Mouse (Mus musculus) testis, postnatal 10 days (tissue): ENCODE results near the gene Ccdc85c.
A peak's percentile ranks its signal among the peaks of the same experiment; 100 is the strongest.

Experiments used
- DNase-seq: peaks from one replicate; pipeline ENCODE4 v3.0.0; 2021; ENCODE audit warnings: low spot score

Ccdc85c gene

GRCm38 (mm10) chr12:108238395-108239035 is 36.7 kb downstream of the Ccdc85c start:
- DNase-seq, result no peak

DNA sequence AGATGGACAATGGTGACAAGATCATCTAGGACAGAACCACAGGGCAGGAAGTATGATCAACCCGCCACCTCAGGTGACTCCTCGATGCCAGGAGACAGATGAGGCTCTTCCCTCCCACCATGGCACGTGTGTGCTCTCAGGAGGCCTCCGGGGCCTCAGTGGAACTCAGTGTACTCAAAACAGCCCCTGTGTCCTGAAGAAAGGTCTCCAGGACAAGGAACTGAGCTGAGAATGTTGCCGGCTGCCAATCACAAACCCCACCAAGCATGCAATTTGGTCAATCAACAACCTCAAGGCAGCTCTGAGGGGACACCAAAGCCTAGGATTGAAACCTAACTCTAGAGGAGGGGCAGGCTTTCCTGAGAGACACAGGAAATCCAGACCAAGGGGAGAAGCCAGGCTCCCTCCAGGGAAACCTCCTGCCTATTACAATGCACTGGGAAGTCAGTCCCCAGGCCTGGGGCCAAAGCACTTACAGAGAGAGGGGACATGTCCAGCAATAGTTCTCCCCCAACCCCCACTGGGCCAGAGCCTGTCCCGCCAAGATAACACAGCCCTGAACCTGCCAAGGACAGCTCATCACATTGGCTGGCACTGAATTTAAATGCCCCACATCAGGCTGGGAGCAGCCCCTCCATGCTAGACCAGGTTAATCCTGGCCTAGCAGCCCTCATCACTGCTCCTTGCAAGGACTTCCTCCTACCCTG is 37.8 kb downstream of the Ccdc85c start:
- no peak for DNase-seq

GRCm38 (mm10) chr12:108235976-108236555 is 39.2 kb downstream of the Ccdc85c start:
- no peak for DNase-seq

GRCm38 (mm10) chr12:108234832-108235602 is 40.2 kb downstream of the Ccdc85c start:
- no peak for DNase-seq

DNA sequence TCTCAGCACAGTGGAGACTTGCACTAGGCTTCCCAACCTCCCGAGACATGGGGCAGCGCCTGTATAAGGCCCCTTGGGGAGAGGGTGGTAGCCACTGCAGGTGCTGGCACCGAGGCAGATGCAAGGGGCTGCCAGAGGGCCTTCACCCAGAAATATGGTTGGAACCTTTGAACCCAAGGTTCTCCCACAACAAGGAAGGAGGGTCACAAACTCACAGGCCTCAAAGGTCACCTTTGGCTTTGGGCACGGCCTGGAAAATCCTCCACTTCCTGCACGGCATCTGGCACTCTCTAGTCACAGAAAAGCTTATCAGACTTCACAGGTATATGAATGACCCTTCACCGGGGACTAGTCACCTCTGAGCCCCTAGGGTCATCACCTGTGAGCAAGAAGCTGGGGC is 41.5 kb downstream of the Ccdc85c start:
- DNase-seq, result no peak

GRCm38 (mm10) chr12:108231901-108232300 is 43.3 kb downstream of the Ccdc85c start:
- DNase-seq, result no peak

- peak; percentile 79 for DNase-seq
These were observed 44.1 kb downstream of the Ccdc85c start for GRCm38 (mm10) chr12:108230821-108231794.

- no peak for DNase-seq
These were observed 45.1 kb downstream of the Ccdc85c start for GRCm38 (mm10) chr12:108230077-108230476.

DNA sequence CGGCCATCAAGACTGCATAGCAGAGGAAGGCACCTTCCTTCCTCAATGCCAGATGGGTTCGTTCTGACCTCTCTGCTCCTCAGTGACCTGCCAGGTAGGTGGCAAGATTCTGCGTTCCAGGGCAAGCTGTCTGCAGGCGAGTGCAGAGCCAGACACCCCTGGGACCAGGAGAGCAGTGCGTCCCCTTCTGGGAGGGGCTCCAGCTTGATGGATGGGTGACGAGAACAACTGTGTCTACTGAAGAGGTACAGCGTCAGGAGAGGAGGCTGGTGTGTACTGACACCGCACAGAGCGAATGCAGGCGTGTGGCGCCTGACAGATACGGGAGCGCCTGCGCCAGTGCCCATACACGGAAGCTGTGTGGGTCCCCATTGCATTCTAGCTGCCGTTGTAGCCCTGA is 47.7 kb downstream of the Ccdc85c start:
- no peak for DNase-seq

DNA sequence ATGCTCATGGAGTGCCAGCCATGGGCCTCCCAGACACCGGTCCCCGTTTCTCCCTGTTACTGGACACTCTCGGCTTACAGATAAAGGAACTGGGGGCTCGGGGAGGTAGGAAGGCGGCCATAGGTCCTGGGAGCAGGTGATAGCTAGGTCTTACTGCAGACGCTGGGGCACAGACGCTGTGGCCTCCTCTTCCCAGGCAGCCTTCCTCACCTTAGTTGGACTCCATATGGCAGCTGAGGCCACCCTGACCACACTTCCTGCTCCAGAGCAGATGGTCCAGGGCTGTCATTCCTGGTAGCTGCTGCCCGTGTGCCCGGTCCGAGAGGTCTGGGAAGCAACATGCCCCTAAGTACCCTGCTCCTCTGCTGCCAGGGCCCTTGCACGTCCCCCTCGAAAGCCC is 48.3 kb downstream of the Ccdc85c start:
- no peak for DNase-seq

GRCm38 (mm10) chr12:108226216-108226615 is 49.0 kb downstream of the Ccdc85c start:
- DNase-seq, result no peak

GRCm38 (mm10) chr12:108225781-108226180 is 49.4 kb downstream of the Ccdc85c start:
- no peak for DNase-seq

DNA sequence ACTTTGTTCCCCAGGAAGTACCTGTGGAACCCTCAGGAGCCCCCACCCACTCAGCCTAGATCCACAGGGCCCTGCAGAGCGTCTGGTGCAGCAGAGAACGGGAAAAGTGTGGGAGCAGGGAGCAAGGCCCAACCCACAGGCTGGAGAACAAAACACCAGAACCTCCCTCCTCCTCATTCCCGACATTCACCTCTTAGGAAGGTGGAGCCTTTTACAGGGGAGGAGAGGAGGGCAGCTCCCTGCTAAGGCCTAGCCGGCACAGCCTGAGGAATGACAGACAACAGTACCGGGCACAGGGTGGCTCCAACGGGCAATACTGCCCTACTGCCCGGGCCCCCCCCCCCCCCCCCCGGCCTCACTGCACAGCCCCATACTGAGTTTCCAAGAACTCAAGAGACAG is 51.9 kb downstream of the Ccdc85c start:
- DNase-seq, result no peak

GRCm38 (mm10) chr12:108221712-108222111 is 53.5 kb downstream of the Ccdc85c start:
- DNase-seq, result no peak

DNA sequence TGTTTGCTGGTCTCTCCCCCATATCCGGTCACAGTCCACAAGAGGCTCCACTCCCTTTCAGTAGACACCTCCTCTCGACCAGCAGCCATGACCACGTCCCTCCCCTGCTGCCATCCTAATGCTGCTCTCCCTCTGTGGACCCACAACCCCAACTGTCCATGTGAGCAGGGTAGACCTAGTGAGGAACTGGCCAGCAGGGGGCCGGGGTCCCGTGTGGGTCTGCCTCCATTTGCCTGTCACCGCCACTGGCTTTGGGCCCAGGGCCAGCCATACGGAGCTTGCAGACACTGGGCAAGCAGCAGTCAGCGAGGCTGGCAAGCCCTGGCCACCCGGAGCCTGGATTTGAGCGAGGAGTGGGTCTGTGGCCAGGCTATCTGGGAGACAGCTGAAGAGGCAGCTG is 54.0 kb downstream of the Ccdc85c start:
- no peak for DNase-seq

DNA sequence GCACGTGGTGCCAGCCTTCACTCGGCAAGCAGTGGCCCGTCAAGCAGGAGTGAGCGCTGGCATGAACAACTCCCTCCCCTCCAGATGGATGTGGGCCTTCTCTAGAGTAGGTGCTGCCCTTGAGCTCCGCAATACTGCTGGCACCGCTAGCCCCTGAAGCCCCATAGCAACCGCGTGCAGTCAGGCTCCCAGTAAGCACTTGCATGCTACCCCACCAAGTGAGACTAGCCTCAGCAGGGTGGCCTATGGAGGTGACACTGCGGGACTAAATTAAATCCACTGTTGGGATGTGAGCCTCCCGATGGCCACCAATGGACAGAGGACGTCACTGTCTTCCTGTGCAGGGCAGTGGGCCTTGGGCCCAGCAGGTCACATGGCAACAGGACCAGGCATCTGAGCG is 54.6 kb downstream of the Ccdc85c start:
- DNase-seq, result no peak

DNA sequence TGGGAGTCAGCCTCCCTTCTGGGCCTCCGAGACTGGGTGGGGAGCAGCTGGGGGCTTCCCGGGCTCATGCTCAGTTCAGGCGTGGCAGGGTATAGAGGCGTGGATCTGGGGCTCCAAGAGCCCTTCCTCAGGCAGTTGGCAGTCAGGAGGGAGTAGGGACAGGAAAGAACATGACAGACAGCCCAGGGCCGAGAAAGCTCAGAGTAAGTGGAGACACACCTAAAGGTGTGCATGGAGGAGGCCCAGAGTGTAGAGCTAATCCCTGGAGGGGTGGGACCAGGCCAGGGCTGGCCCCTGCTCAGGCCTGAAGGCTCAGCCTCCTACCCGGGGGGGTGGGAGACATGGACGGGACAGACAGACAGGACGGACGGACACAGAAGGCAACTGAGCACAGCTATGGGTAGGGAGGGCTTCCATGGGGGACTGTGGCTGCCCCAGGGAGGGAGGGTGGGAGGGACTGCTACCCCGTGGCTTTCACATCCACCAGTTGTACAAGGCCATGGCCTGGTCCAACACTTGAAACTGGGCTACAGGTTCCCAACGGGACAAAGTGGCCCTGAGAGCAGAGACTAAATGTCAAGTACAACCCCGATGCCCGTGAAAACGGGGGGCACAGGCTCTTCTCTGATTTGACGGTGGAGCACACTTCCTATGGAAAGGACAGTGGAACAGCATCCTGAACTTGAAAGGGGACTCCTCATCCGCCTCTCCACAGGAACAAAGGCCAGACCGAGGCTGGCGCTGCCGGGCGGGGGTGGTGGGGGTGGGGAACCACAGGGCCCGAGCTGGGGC is 55.2 kb downstream of the Ccdc85c start:
- no peak for DNase-seq

- no peak for DNase-seq
These were observed 56.1 kb downstream of the Ccdc85c start for GRCm38 (mm10) chr12:108219163-108219562.

DNA sequence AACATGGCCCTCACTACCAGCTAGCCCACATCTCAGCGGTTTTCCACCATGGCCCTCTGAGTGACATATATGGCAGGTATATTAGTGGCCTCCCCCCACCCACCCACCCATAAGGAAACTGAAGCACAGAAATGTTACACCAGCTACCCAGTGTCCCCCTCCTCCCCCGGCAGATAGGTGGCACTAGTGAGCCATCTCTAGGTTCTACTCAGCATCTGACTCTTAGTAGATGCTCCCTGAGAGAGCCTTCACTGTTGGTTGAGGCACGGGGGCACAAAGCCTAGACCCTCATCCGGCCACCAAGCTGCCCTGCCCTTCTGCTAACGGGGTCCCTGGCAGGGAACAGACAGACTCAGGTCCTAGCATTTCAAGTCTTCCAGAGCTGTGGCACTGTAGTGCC is 57.7 kb downstream of the Ccdc85c start:
- DNase-seq, result peak; percentile 73

DNA sequence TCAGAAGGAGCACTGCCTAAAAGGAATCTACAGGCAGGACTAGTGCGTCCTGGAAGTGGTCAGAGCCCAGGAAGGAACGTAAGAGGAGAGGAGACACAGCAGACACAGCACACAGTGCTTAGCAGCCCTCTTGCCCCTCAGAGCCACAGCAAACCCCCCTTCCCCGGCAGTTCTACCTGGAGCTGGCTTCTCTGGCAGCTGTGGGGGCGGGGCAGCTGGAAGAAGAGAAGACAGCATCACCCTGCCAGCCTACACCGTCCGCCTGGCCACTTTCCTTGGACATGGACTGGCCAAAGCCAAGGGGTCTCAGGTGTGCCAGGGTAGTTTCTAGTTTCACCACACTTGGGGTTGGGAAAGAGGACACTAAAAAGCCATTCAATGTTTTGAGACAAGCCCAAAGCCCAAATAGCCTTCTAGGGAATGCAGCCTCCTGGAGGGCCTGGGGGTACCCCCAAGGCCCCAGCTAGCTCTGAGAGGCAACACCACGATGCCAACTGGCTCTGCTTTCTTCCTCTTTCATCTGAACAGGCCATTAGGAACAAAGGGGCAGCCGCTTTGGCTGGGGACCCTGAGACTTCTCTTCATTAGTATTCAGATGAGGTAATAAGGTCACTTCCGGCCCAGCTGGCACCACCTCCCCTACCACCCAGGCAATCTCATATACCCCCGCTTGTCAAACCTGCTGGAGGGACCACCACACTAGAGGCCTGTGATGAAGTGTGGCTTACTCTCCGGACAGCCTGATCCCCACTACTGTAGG is 58.4 kb downstream of the Ccdc85c start:
- no peak for DNase-seq
